Mouse (Mus musculus): ENCODE data around the gene Elovl4.

DNA sequence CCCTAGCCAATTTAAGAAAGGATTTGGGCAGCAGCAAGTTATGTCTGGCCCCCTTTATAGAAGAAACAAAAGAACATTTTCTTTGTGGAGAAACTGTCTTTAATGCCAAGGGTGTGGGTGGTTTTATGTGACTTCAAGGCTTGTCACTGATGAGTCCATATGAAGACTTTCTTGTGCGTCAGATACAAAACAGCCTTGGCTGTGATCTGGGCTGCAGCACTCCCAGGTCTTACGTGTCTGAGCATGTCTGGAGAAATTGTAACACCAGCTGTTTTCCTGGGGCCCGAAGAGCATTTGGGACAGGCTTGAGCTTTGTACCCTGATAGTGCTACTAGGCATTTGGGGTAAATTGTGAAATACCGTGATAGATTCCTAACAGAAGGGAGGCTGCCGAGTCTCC, 16.8 kb upstream of the Elovl4 start:
- TF ChIP-seq CTCF (IDR thresholded peaks at IDR 0.05 in 2 of 3, conservative IDR thresholded peaks at IDR 0.05 in 1 of 3; ENCODE audit: control insufficient read depth in 1 of 3, insufficient read depth in 1 of 3, low read depth in 2 of 3, low read length in 3 of 3, poor library complexity in 1 of 3, severe bottlenecking in 1 of 3) (no peak), CHD1 (IDR thresholded peaks at IDR 0.05; ENCODE audit: low read depth, low read length) (no peak), MEF2A (IDR thresholded peaks at IDR 0.05; ENCODE audit: extremely low read depth, insufficient replicate concordance, low read depth, low read length, poor library complexity, severe bottlenecking) (no peak)
